Mouse (Mus musculus) bone marrow, adult 2 months (tissue): ENCODE results near the gene Gm20518. TPM values are rescaled to one million over a fixed set of nuclear protein-coding genes. Genes with fewer than 3 reads are reported as not detected.

ENCODE experiments used
- H3K27ac ChIP-seq: fragments of 200-500 bp; 2 replicates; pipeline ENCODE4 v1.5.1; 2012; ENCODE audit warnings: low read depth, mild to moderate bottlenecking, control low read depth, inconsistent platforms, low read length; ENCODE audit not compliant: control insufficient read depth, poor library complexity, insufficient read depth
- H3K4me1 ChIP-seq: fragments of 200-500 bp; 2 replicates; pipeline ENCODE4 v1.6.1; 2011; ENCODE audit warnings: low read length; ENCODE audit not compliant: control insufficient read depth, insufficient read depth
- H3K4me3 ChIP-seq: fragments of 200-500 bp; replicated peaks from 2 replicates; pipeline ENCODE3; 2011; ENCODE audit warnings: mild to moderate bottlenecking, low read depth, low read length, control low read depth; ENCODE audit not compliant: control insufficient read depth
- CTCF ChIP-seq: fragments of 200-500 bp; IDR thresholded peaks from 2 replicates; pipeline ENCODE4 v1.5.1; 2011; ENCODE audit warnings: low read length, control low read depth; ENCODE audit not compliant: control insufficient read depth, insufficient read depth
- POLR2A ChIP-seq: fragments of 200-500 bp; IDR thresholded peaks from 2 replicates; pipeline ENCODE4 v1.6.1; 2011; ENCODE audit warnings: low read depth, mild to moderate bottlenecking, control low read depth, low read length, borderline replicate concordance; ENCODE audit not compliant: control insufficient read depth
- WGBS: fragments of 180-500 bp; shearing (Covaris S2); methylation state at CpG from one replicate; pipeline ENCODE4 v1.1.7; 2018; 5-methylcytosine and 5-hydroxymethylcytosine counted together
- polyA plus RNA-seq: library from polyadenylated mRNA; stranded (reverse); fragments of >200 nt; gene quantifications from 2 replicates; pipeline ENCODE4 v1.2.4, GENCODE M21; 2011; ENCODE audit warnings: low replicate concordance; ENCODE audit not compliant: missing spikeins, insufficient read depth, insufficient read length

Gm20518 gene
- polyA plus RNA-seq, 1 experiment: 2.2 TPM

DNA sequence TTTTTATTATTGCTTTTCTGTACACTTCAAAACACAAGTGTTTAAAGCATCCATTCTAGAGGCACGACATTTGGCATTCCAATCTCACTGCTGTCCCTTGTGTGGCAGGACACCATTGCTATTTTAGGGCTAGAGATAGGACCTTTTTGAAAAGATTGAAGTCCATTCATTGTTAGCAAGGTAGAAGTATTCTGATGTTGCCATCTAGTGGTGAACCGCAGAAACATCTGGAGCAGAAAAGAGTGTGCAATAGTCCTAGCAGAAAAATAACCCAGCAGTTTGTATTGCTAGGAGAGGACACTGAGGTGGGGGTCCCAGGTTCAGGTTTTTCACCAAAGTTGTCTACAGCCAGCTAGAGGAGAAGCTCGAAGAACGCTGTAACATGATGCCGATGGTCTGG, 79.4 kb downstream of the Gm20518 start:
- TF ChIP-seq CTCF (no peak), POLR2A (no peak)
- Histone ChIP-seq H3K4me3 (no peak overlapping the region), H3K27ac (no peak overlapping the region), H3K4me1 (no peaks in the 10 kb centered on the region)
- WGBS: 3% methylated on average over 5 of the region's 5 CpGs

DNA sequence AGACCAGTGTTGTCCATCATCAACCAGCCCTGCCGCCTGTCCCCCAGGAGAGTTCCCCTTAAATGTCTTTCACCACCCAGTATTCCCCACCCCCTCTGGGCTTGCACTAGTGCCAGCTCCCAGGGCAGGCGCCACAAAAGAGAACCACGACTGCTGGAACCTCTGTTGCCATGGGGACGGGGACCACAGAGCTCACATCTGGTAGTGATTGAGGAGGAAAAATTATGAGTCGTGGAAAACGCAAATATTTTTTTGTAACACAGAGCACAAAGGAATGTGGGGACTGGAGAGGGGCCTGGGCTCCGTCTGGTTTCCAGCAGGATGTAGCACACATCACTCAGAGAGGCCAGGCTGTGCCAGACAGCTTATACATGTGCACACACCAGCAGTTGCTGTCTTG, 81.8 kb downstream of the Gm20518 start:
- TF ChIP-seq POLR2A: no peak
- no peak for TF ChIP-seq CTCF
- no peak overlapping the region for H3K27ac ChIP-seq
- WGBS: 14% methylated on average over 7 of the region's 7 CpGs
- H3K4me3 ChIP-seq: no peak overlapping the region
- no peaks in the 10 kb centered on the region; the same call in 1 of the 2 replicates for H3K4me1 ChIP-seq

DNA sequence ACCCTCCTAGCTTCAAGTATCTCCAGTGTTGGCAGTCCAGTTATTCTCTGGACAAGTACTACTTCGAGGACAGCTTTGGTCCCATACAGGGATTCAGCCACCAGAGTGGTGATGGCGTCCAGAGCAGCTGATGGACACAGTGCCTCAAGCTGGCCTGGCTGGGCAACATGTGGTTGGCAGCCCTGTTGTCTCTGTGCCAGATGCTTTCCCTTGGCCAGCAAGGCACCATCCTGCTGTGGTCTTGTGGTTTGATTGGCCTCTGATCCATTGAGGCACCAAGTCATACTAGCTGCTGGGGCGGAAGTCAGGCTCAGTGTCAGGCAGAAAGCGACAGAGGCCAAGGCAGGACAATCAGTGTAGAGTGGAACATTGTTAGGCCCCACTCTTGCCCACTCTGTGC, 82.3 kb downstream of the Gm20518 start:
- no peak overlapping the region for H3K27ac ChIP-seq
- H3K4me3 ChIP-seq: no peak overlapping the region
- TF ChIP-seq CTCF (no peak), POLR2A (no peak)
- no peaks in the 10 kb centered on the region; the same call in 1 of the 2 replicates for H3K4me1 ChIP-seq
- 62% methylated on average over 4 of the region's 4 CpGs for WGBS

DNA sequence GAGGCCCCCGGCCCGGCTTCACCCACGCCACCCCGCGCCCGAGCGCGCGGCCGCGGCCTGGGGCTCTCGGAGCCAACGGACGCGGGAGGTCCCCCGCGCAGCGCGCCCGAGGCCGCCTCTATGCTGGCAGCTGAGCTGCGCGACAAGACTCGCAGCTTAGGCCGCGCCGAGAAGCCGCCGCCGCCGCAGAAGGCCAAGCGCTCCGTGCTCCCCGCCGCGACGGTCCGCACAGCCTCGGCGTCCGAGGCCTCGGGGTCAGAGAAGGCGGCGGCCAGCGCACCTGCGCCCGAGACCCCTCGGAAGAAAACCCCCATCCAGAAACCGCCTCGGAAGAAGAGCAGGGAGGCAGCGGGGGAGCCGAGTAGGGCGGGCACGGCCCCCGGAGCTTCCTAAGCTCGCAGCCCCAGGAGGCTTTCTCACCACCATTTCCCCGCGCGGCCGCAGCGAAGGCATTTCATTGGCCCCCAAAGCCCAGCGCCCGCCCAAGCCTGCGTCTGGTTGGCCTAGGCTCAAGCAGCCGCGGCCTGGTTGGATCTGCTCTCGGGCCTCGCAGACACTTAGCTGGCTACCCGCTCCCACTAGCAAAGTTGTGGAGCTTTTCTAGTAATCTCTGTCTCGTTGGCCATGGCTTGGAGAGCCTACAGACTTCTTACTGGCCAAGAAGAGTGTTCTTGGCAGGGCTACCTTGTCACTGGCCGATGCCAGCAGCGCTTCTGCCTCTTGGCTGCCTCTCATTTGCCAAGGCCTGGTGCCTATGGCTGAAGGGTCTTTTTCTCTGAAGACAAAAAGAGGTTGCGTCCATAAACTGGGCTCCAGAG, 84.1 kb downstream of the Gm20518 start:
- Histone ChIP-seq H3K4me1 (no peaks in the 10 kb centered on the region; the same call in 1 of the 2 replicates), H3K4me3 (peak overlapping the region; percentile 35), H3K27ac (peak overlapping the region; percentile 17; the same call in 1 of the 2 replicates)
- WGBS: 4% methylated on average over 73 of the region's 73 CpGs
- no peak for TF ChIP-seq CTCF

DNA sequence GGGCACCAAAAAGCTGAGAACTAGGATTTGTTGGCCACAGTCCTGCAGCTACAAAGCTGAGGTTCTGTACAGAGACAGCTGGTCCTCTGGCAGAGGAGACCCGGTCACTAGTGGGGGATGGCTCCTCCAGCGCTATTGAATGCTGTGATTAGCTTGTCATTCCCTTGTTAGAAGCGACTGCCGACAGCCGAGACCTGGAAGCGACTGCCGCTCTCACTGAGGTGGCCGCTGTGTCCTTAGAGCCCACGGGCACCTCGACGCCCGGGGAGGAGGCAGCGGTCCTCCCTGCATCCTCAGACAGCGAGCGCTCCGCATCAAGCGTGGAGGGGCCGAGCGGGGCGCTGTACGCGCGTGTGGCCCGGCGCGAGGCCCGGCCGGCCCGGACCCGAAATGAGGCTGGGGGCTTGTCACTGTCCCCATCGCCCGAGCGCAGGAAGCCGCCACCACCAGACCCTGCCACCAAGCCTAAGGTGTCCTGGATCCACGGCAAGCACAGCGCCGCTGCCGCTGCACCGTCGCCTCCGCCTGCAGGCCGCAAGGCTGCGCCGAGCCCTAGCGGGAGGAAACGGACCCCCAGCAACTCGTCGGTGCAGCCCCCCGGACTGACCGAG, 84.8 kb downstream of the Gm20518 start:
- TF ChIP-seq CTCF: no peak
- TF ChIP-seq POLR2A: no peak
- no peak overlapping the region for H3K4me3 ChIP-seq

DNA sequence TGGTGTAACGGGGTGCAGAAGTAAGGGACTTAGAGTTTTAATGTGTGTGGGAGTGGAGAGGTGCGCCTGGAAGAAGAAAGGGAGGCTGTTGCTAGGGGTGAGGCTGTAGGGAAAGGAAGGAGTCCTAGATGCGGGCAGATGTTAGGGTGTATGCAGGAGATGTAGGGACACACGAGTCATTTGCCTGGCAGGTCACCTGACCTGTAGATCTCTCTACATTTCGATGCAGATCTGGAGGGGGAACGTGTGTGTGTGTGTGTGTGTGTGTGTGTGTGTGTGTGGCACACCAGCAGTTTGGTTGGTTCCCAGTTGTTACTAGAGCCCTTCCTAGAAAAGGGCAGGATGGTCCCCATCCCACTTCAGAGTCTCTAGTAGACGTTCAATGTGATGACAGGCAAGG, 86.5 kb downstream of the Gm20518 start:
- Histone ChIP-seq H3K27ac (no peak overlapping the region), H3K4me3 (no peak overlapping the region), H3K4me1 (no peaks in the 10 kb centered on the region; the same call in 1 of the 2 replicates)
- WGBS: 12% methylated on average over 7 of the region's 7 CpGs
- TF ChIP-seq CTCF (no peak), POLR2A (no peak)

More for the DNA sequence above, 84.8 kb downstream of the Gm20518 start:
- Histone ChIP-seq H3K4me1 (no peaks in the 10 kb centered on the region; the same call in 1 of the 2 replicates), H3K27ac (peak overlapping the region; percentile 17; the same call in 1 of the 2 replicates)
- 5% methylated on average over 50 of the region's 50 CpGs for WGBS

DNA sequence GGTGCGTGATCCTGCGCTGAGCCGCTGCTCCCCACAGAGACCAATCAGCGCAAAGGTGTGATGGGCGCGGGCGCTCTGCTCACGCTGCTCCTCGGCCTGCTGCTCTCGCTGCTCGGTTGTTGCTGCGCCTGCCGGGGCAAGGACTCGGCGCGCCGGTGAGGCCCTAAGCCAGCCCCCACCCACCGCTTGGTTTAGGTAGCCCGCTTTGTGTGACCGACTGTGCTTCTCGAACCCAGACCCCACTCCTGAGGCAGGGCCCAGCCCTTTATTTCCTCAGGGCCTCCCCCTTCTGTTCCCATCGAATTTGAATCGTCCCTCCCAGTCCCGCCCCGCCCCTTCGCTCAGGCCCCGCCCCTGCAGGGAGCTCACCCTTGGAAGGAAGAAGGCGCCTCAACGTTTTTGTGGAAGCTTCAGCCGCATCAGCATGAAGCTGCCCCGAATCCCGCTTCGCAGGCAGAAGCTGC, 87.0 kb downstream of the Gm20518 start:
- TF ChIP-seq CTCF (no peak), POLR2A (no peak)
- 2% methylated on average over 33 of the region's 33 CpGs for WGBS
- Histone ChIP-seq H3K4me1 (no peaks in the 10 kb centered on the region; the same call in 1 of the 2 replicates), H3K27ac (no peak overlapping the region), H3K4me3 (no peak overlapping the region)

DNA sequence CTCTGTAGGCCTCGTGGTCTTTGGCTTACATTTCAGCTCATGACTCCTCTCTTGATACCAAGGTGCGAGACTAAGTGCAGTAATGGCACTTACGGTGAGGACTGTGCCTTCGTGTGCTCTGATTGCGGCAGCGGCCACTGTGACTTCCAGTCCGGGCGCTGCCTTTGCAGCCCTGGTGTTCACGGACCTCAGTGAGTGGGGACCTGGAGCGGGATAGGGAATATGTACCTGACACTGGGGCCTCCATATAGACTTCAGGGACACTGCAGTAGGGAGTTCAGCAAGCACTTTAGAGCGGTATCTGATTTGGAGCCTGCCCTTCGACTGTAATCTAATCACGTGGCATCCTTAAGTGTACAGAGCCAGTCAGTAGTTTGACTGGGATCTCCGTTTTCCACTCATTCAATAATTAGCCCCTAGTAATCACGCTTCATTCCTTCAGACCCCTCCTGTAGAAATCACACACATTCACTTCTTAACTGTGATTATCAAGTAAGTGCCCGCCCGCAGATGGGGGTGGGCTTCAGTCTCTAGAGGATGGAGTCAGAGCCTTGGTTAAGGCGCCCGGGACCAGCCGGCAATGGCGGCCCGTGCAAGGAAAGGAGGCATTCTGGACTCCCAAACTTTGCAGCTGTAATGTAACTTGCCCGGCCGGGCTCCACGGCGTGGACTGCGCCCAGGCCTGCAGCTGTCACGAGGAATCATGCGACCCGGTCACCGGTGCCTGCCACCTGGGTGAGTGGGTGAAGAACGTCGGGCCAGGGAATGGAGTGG, 87.6 kb downstream of the Gm20518 start:
- Histone ChIP-seq H3K27ac (no peak overlapping the region), H3K4me3 (no peak overlapping the region), H3K4me1 (no peaks in the 10 kb centered on the region; the same call in 1 of the 2 replicates)
- TF ChIP-seq POLR2A: no peak
- WGBS: 11% methylated on average over 33 of the region's 33 CpGs
